Mouse (Mus musculus): ENCODE data around the gene Fdxr. TPM values are rescaled to one million over a fixed set of nuclear protein-coding genes. Genes with fewer than 3 reads are reported as not detected.

Fdxr gene
- polyA plus RNA-seq, 1 experiment from 2014 or later: 16.5 TPM

- Histone ChIP-seq H3K9me3 (no peaks in the 10 kb centered on the region), H3K4me1 (peaks cover 24% of the 10 kb centered on the region), H3K36me3 (no peaks in the 10 kb centered on the region), H3K27me3 (ENCODE audit: insufficient read depth, poor library complexity, severe bottlenecking) (no peaks in the 10 kb centered on the region), H3K27ac (no peak overlapping the region), H3K4me3 (no peak overlapping the region)
- whole genome bisulfite sequencing: 49% methylated on average over 4 of the region's 4 CpGs
- no peak for DNase-seq (ENCODE audit: low spot score)
Observed at GRCm38 (mm10) chr11:115285282-115285681, 8.4 kb upstream of the Fdxr start.

GRCm38 (mm10) chr11:115283891-115284620, 7.2 kb upstream of the Fdxr start:
- no peak for DNase-seq (ENCODE audit: low spot score)
- H3K36me3 ChIP-seq: no peaks in the 10 kb centered on the region
- 85% methylated on average over 12 of the region's 12 CpGs for WGBS
- no peaks in the 10 kb centered on the region for H3K27me3 ChIP-seq (ENCODE audit: insufficient read depth, poor library complexity, severe bottlenecking)
- no peaks in the 10 kb centered on the region for H3K9me3 ChIP-seq
- peaks cover 24% of the 10 kb centered on the region for H3K4me1 ChIP-seq
- no peak overlapping the region for H3K4me3 ChIP-seq
- no peak overlapping the region for H3K27ac ChIP-seq

- Histone ChIP-seq H3K9me3 (no peaks in the 10 kb centered on the region), H3K27me3 (ENCODE audit: insufficient read depth, poor library complexity, severe bottlenecking) (no peaks in the 10 kb centered on the region), H3K27ac (no peak overlapping the region), H3K4me1 (peaks cover 24% of the 10 kb centered on the region), H3K4me3 (no peak overlapping the region), H3K36me3 (no peaks in the 10 kb centered on the region)
- WGBS: 73% methylated on average over 9 of the region's 9 CpGs
- no peak for DNase-seq (ENCODE audit: low spot score)
Observed at GRCm38 (mm10) chr11:115283486-115283765, 6.6 kb upstream of the Fdxr start.

- Histone ChIP-seq H3K4me1 (peaks cover 27% of the 10 kb centered on the region), H3K9me3 (no peaks in the 10 kb centered on the region), H3K36me3 (no peaks in the 10 kb centered on the region), H3K27ac (peak overlapping the region; percentile 30; the same call in 1 of the 2 replicates), H3K4me3 (no peak overlapping the region), H3K27me3 (ENCODE audit: insufficient read depth, poor library complexity, severe bottlenecking) (no peaks in the 10 kb centered on the region)
- 79% methylated on average over 8 of the region's 8 CpGs for WGBS
- DNase-seq (ENCODE audit: low spot score): no peak
Observed at GRCm38 (mm10) chr11:115282723-115283485, 6.1 kb upstream of the Fdxr start.

GRCm38 (mm10) chr11:115282295-115282694, 5.4 kb upstream of the Fdxr start:
- no peak for DNase-seq (ENCODE audit: low spot score)
- Histone ChIP-seq H3K27me3 (ENCODE audit: insufficient read depth, poor library complexity, severe bottlenecking) (no peaks in the 10 kb centered on the region), H3K4me1 (peaks cover 30% of the 10 kb centered on the region), H3K27ac (no peak overlapping the region), H3K4me3 (no peak overlapping the region), H3K36me3 (no peaks in the 10 kb centered on the region), H3K9me3 (no peaks in the 10 kb centered on the region)
- WGBS: 68% methylated on average over 8 of the region's 8 CpGs

- WGBS: 54% methylated on average over 1 of the region's 1 CpGs
- DNase-seq (ENCODE audit: low spot score): no peak
Observed at GRCm38 (mm10) chr11:115279726-115280125, 2.9 kb upstream of the Fdxr start.

GRCm38 (mm10) chr11:115278176-115278575, 1.3 kb upstream of the Fdxr start:
- 68% methylated on average over 6 of the region's 6 CpGs for WGBS
- H3K27me3 ChIP-seq (ENCODE audit: insufficient read depth, poor library complexity, severe bottlenecking): no peaks in the 10 kb centered on the region
- H3K4me1 ChIP-seq: peaks cover 47% of the 10 kb centered on the region
- H3K4me3 ChIP-seq: peak overlapping the region; percentile 71
- H3K9me3 ChIP-seq: no peaks in the 10 kb centered on the region
- no peak for DNase-seq (ENCODE audit: low spot score)
- H3K36me3 ChIP-seq: no peaks in the 10 kb centered on the region
- H3K27ac ChIP-seq: peak overlapping the region; percentile 89; the same call in 1 of the 2 replicates

More at GRCm38 (mm10) chr11:115279726-115280125, 2.9 kb upstream of the Fdxr start:
- no peaks in the 10 kb centered on the region for H3K36me3 ChIP-seq
- no peak overlapping the region for H3K4me3 ChIP-seq
- H3K27me3 ChIP-seq (ENCODE audit: insufficient read depth, poor library complexity, severe bottlenecking): no peaks in the 10 kb centered on the region
- no peak overlapping the region for H3K27ac ChIP-seq
- H3K4me1 ChIP-seq: peaks cover 41% of the 10 kb centered on the region
- H3K9me3 ChIP-seq: no peaks in the 10 kb centered on the region

GRCm38 (mm10) chr11:115277604-115277975, 740 bp upstream of the Fdxr start:
- H3K4me1 ChIP-seq: peaks cover 48% of the 10 kb centered on the region
- DNase-seq (ENCODE audit: low spot score): no peak
- H3K36me3 ChIP-seq: no peaks in the 10 kb centered on the region
- peaks cover 4% of the 10 kb centered on the region; the same call in 1 of the 2 replicates for H3K27me3 ChIP-seq (ENCODE audit: insufficient read depth, poor library complexity, severe bottlenecking)
- WGBS: 16% methylated on average over 7 of the region's 7 CpGs
- peak overlapping the region; percentile 89 for H3K27ac ChIP-seq
- H3K9me3 ChIP-seq: no peaks in the 10 kb centered on the region
- H3K4me3 ChIP-seq: peak overlapping the region; percentile 71

- Histone ChIP-seq H3K9me3 (no peaks in the 10 kb centered on the region), H3K4me3 (peak overlapping the region; percentile 71), H3K27ac (peak overlapping the region; percentile 90; the same call in 1 of the 2 replicates), H3K27me3 (ENCODE audit: insufficient read depth, poor library complexity, severe bottlenecking) (peaks cover 20% of the 10 kb centered on the region), H3K36me3 (no peaks in the 10 kb centered on the region), H3K4me1 (peaks cover 44% of the 10 kb centered on the region)
- no peak for DNase-seq (ENCODE audit: low spot score)
- WGBS: 63% methylated on average over 3 of the region's 3 CpGs
Observed at GRCm38 (mm10) chr11:115275954-115276353, 896 bp downstream of the Fdxr start.

GRCm38 (mm10) chr11:115275509-115275908, 1.3 kb downstream of the Fdxr start:
- DNase-seq (ENCODE audit: low spot score): no peak
- H3K27me3 ChIP-seq (ENCODE audit: insufficient read depth, poor library complexity, severe bottlenecking): peaks cover 20% of the 10 kb centered on the region
- no peak overlapping the region for H3K4me3 ChIP-seq
- peaks cover 44% of the 10 kb centered on the region for H3K4me1 ChIP-seq
- H3K36me3 ChIP-seq: no peaks in the 10 kb centered on the region
- 71% methylated on average over 6 of the region's 6 CpGs for WGBS
- H3K27ac ChIP-seq: no peak overlapping the region
- H3K9me3 ChIP-seq: no peaks in the 10 kb centered on the region

GRCm38 (mm10) chr11:115274771-115275170, 2.1 kb downstream of the Fdxr start:
- WGBS: 89% methylated on average over 6 of the region's 6 CpGs
- DNase-seq (ENCODE audit: low spot score): no peak
- Histone ChIP-seq H3K9me3 (no peaks in the 10 kb centered on the region), H3K4me1 (peaks cover 50% of the 10 kb centered on the region), H3K36me3 (no peaks in the 10 kb centered on the region), H3K27me3 (ENCODE audit: insufficient read depth, poor library complexity, severe bottlenecking) (peaks cover 25% of the 10 kb centered on the region), H3K27ac (no peak overlapping the region), H3K4me3 (no peak overlapping the region)

GRCm38 (mm10) chr11:115274178-115274577, 2.7 kb downstream of the Fdxr start:
- peaks cover 31% of the 10 kb centered on the region for H3K27me3 ChIP-seq (ENCODE audit: insufficient read depth, poor library complexity, severe bottlenecking)
- H3K27ac ChIP-seq: no peak overlapping the region
- WGBS: 80% methylated on average over 7 of the region's 7 CpGs
- H3K9me3 ChIP-seq: no peaks in the 10 kb centered on the region
- peaks cover 51% of the 10 kb centered on the region for H3K4me1 ChIP-seq
- H3K4me3 ChIP-seq: no peak overlapping the region
- H3K36me3 ChIP-seq: peaks cover 3% of the 10 kb centered on the region
- DNase-seq (ENCODE audit: low spot score): no peak

GRCm38 (mm10) chr11:115273735-115274134, 3.1 kb downstream of the Fdxr start:
- Histone ChIP-seq H3K27ac (no peak overlapping the region), H3K4me1 (peaks cover 51% of the 10 kb centered on the region), H3K36me3 (peaks cover 7% of the 10 kb centered on the region), H3K9me3 (no peaks in the 10 kb centered on the region), H3K4me3 (no peak overlapping the region), H3K27me3 (ENCODE audit: insufficient read depth, poor library complexity, severe bottlenecking) (peaks cover 36% of the 10 kb centered on the region)
- WGBS: 63% methylated on average over 7 of the region's 7 CpGs
- DNase-seq (ENCODE audit: low spot score): no peak

Data from heart, embryonic 10.5 days (tissue).